Mouse (Mus musculus): ENCODE measurements around the gene Abcc8. TPM values are rescaled to one million over a fixed set of nuclear protein-coding genes. Genes with fewer than 3 reads are reported as not detected.

Abcc8 gene
- not detected for polyA plus RNA-seq (2017; shearing (Covaris generic))

GRCm38 (mm10) chr7:46179431-46180275, at the start of gene Abcc8:
Abcc8 (minus strand) TSS chr7:46180033.

GRCm38 (mm10) chr7:46100563-46100962, 79.3 kb downstream of the Abcc8 start, which contains the start of gene Kcnj11:
Kcnj11 (minus strand) TSS chr7:46100764.

Other genes starting within 250 kb of the Abcc8 start
- gene Abcc6, start 149.7 kb downstream of the Abcc8 start, polyA plus RNA-seq (2017; shearing (Covaris generic)) = not detected
- 19.9 TPM for gene Nomo1, start 146.3 kb downstream of the Abcc8 start, polyA plus RNA-seq (2017; shearing (Covaris generic))
- gene Kcnj11, start 79.3 kb downstream of the Abcc8 start, polyA plus RNA-seq (2017; shearing (Covaris generic)) = not detected
- not detected for gene Ush1c, start 58.5 kb upstream of the Abcc8 start, polyA plus RNA-seq (2017; shearing (Covaris generic))
- gene Otog, start 61.0 kb upstream of the Abcc8 start, polyA plus RNA-seq (2017; shearing (Covaris generic)) = not detected
- gene Myod1, start 196.4 kb upstream of the Abcc8 start, polyA plus RNA-seq (2017; shearing (Covaris generic)) = not detected
- 0.36 TPM for gene Kcnc1, start 216.5 kb upstream of the Abcc8 start, polyA plus RNA-seq (2017; shearing (Covaris generic))